Mouse (Mus musculus) adrenal gland, postnatal 14 days (tissue): ENCODE data around the gene Magea10. TPM values are rescaled to one million over a fixed set of nuclear protein-coding genes. Genes with fewer than 3 reads are reported as not detected.

ENCODE experiments used
- DNase-seq: peaks from one replicate; pipeline ENCODE4 v3.0.0; 2021; ENCODE audit warnings: mixed read lengths
- long read RNA-seq, 2 experiments: library from polyadenylated mRNA; stranded (forward); transcript quantifications; one replicate each; pipeline ENCODE4 v2.0.0; 2021
- total RNA-seq: library from RNA; stranded (reverse); gene quantifications from 2 replicates; pipeline ENCODE4 v1.2.3, GENCODE M21; 2021

Magea10 gene
- total RNA-seq, result not detected in 2 replicates
- long read RNA-seq, experiment 1, result 0 reads
- long read RNA-seq, experiment 2, result 0 reads

- no peak for DNase-seq
Observed at GRCm38 (mm10) chrX:72386758-72387157, at the start of gene Magea10. Gene Magea10 (minus strand): TSS chrX:72386858.

- DNase-seq, result no peak
Observed at GRCm38 (mm10) chrX:72381972-72382371, 4.7 kb downstream of the Magea10 start.

Other genes starting within 250 kb of the Magea10 start
- gene Magea4, start 164.8 kb downstream of the Magea10 start, total RNA-seq, result not detected in 2 replicates
- 0.63 and 0.71 TPM in 2 replicates for gene Gabre, start 112.1 kb downstream of the Magea10 start, total RNA-seq